8 mouse cellular contexts compared by ENCODE assay signal in the genomic region with DNA sequence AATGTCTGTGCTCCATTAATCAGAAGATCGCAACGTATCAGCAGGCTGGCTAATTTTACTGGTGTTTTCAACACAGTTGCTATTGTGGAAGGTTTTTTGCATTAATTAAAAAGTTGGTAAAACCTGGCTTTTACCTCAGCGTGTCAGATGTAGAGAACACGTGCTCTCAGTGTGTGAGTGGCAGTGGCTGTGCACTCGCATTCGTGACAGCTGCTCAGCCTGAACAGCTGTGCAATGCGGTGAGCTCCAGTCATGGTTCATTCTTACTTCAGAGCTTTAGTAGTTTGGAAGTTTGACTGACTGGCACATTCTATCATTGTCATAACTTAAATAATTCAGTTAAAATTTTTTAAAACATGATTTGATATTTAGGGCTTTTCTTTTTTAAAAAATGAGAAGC. TPM values are rescaled to one million over a fixed set of nuclear protein-coding genes. Genes with fewer than 3 reads are reported as not detected.
"Had no signal": no experiment of that assay in that cellular context is flagged by ENCODE, and none has a peak within 500 bp of the region (broad histone marks: within the 10 kb centered on the region; RNA-seq: fewer than 3 reads in every experiment).

No protein-coding gene starts in this region.

RNA-seq across cellular contexts. Expression of a gene that starts 44.3 kb away (rescaled TPM):
- total RNA-seq: neutrophil, adult 5-6 weeks had no signal
- polyA plus RNA-seq: neural tube, embryonic 15.5 days; small intestine, adult 2 months; spleen, adult 2 months; stomach, embryonic 14.5 days; stomach, embryonic 15.5 days; thymus, adult 2 months; thymus, postnatal 0 days had no signal
